ENCODE assay signal across 17 mouse cellular contexts in genomic region chr9:114449120-114449754, GRCm38 (mm10). TPM values are rescaled to one million over a fixed set of nuclear protein-coding genes. Genes with fewer than 3 reads are reported as not detected.
"Had no signal": no experiment of that assay in that cellular context is flagged by ENCODE, and none has a peak within 500 bp of the region (broad histone marks: within the 10 kb centered on the region; RNA-seq: fewer than 3 reads in every experiment).

No protein-coding gene starts in this region.

- H3K4me2 ChIP-seq: hindbrain, embryonic 15.5 days; limb, embryonic 12.5 days; midbrain, embryonic 13.5 days; neural tube, embryonic 15.5 days; stomach, embryonic 15.5 days had no signal

- ATAC-seq: midbrain, embryonic 13.5 days had no signal

- H3K27me3 ChIP-seq: hindbrain, embryonic 15.5 days; limb, embryonic 12.5 days; midbrain, embryonic 13.5 days; neural tube, embryonic 15.5 days; stomach, embryonic 15.5 days had no signal

- H3K4me1 ChIP-seq: hindbrain, embryonic 15.5 days; limb, embryonic 12.5 days; midbrain, embryonic 13.5 days; neural tube, embryonic 15.5 days; stomach, embryonic 15.5 days had no signal

- H3K9ac ChIP-seq: hindbrain, embryonic 15.5 days; limb, embryonic 12.5 days; midbrain, embryonic 13.5 days; neural tube, embryonic 15.5 days; stomach, embryonic 15.5 days had no signal

- H3K27ac ChIP-seq: hindbrain, embryonic 15.5 days; limb, embryonic 12.5 days; midbrain, embryonic 13.5 days; neural tube, embryonic 15.5 days; stomach, embryonic 15.5 days had no signal

- H3K36me3 ChIP-seq: hindbrain, embryonic 15.5 days; stomach, embryonic 15.5 days had no signal

- H3K9me3 ChIP-seq: hindbrain, embryonic 15.5 days; limb, embryonic 12.5 days; midbrain, embryonic 13.5 days; neural tube, embryonic 15.5 days; stomach, embryonic 15.5 days had no signal

- H3K4me3 ChIP-seq: hindbrain, embryonic 15.5 days; limb, embryonic 12.5 days; midbrain, embryonic 13.5 days; myocyte; neural tube, embryonic 15.5 days; stomach, embryonic 15.5 days had no signal

- DNase-seq: kidney, adult 11 months; kidney, adult 9 months; kidney, postnatal 10 days; layer of hippocampus, postnatal 36 days; lung, adult 18-20 months; right cerebral cortex, postnatal 4 days; spleen, adult 18-20 months had no signal

RNA-seq across cellular contexts. Expression of gene Ccr4, which starts 55.5 kb away (rescaled TPM):
- total RNA-seq: layer of hippocampus, postnatal 36 days; left cerebral cortex, adult 8-10 months; left cerebral cortex, postnatal 25 days; midbrain, postnatal 0 days had no signal
- polyA plus RNA-seq: hindbrain, embryonic 15.5 days; limb, embryonic 12.5 days; midbrain, embryonic 13.5 days; midbrain, postnatal 0 days; myocyte; neural tube, embryonic 11.5 days; neural tube, embryonic 15.5 days had no signal
